Mouse (Mus musculus) heart, postnatal 0 days (tissue): ENCODE data around the gene Gm49380. TPM values are rescaled to one million over a fixed set of nuclear protein-coding genes. Genes with fewer than 3 reads are reported as not detected.

Source experiments
- ATAC-seq: fragments of 200-750 bp; cut with Nextera tagmentation; 2 replicates; pipeline ENCODE4 v1.8.0; 2017; ENCODE audit warnings: low read depth, moderate number of reproducible peaks, moderate library complexity; ENCODE audit not compliant: insufficient read depth
- DNase-seq: peaks from one replicate; pipeline ENCODE4 v3.0.0-alpha.2; 2016; ENCODE audit warnings: low spot score
- H3K27ac ChIP-seq: fragments of 300-500 bp; sonication (generic); 2 replicates; pipeline ENCODE4 v1.5.1; 2014; ENCODE audit warnings: low read depth, mild to moderate bottlenecking
- H3K27me3 ChIP-seq: fragments of 300-500 bp; sonication (generic); 2 replicates; pipeline ENCODE4 v1.6.1; 2014; ENCODE audit warnings: low read length, mixed read lengths; ENCODE audit not compliant: control insufficient read depth, insufficient read depth
- H3K36me3 ChIP-seq: fragments of 300-500 bp; sonication (generic); replicated peaks from 2 replicates; pipeline ENCODE4 v1.6.1; 2014; ENCODE audit warnings: low read length, mixed read lengths; ENCODE audit not compliant: control insufficient read depth, insufficient read depth
- H3K4me1 ChIP-seq: fragments of 300-500 bp; sonication (generic); 2 replicates; pipeline ENCODE4 v1.6.1; 2014; ENCODE audit warnings: antibody characterized with exemption; ENCODE audit not compliant: control insufficient read depth, insufficient read depth
- H3K4me2 ChIP-seq: fragments of 300-500 bp; sonication (generic); 2 replicates; pipeline ENCODE4 v1.6.1; 2014; ENCODE audit warnings: low read depth, mild to moderate bottlenecking, low read length, moderate library complexity
- H3K4me3 ChIP-seq: fragments of 300-500 bp; sonication (generic); 2 replicates; pipeline ENCODE4 v1.5.1; 2014; ENCODE audit warnings: low read depth, low read length
- H3K9ac ChIP-seq: fragments of 300-500 bp; sonication (generic); replicated peaks from 2 replicates; pipeline ENCODE4 v1.6.1; 2014; ENCODE audit warnings: low read depth, low read length, mixed read lengths
- H3K9me3 ChIP-seq: fragments of 300-500 bp; sonication (generic); replicated peaks from 2 replicates; pipeline ENCODE4 v1.6.1; 2016; ENCODE audit warnings: low read length; ENCODE audit not compliant: control insufficient read depth
- CTCF ChIP-seq: IDR thresholded peaks from 2 replicates; pipeline ENCODE4 v1.5.1; 2016; ENCODE audit warnings: antibody characterized with exemption, control low read depth, low read depth
- EP300 ChIP-seq: IDR thresholded peaks from 2 replicates; pipeline ENCODE4 v1.6.1; 2016; ENCODE audit warnings: antibody characterized with exemption, low read depth
- WGBS: fragments of 180-500 bp; shearing (Covaris S2); extraction: QIAGEN DNeasy Blood & Tissue Kit; methylation state at CpG from one replicate; pipeline ENCODE4 v1.1.7; 2014; 5-methylcytosine and 5-hydroxymethylcytosine counted together
- polyA plus RNA-seq: library from polyadenylated mRNA; unstranded; fragments of >200 nt; fragmentation: Nextera tagmentation; extraction: Ambion mirVana; gene quantifications from 2 replicates; pipeline ENCODE4 v1.2.1, GENCODE M21; 2015
- total RNA-seq: library from RNA; depleted of rRNA; stranded (reverse); fragments of >200 nt; gene quantifications from 2 replicates; pipeline ENCODE4 v1.2.3, GENCODE M21; 2014; ENCODE audit warnings: low replicate concordance

Gm49380 gene
- total and polyA plus RNA-seq, 2 experiments from 2014 or later, result not detected

- ATAC-seq, result peak; percentile 36
- WGBS, result under 1% methylated on average over 43 of the region's 55 CpGs
- H3K4me1 ChIP-seq, result peaks cover 39% of the 10 kb centered on the region
Measured at GRCm38 (mm10) chr9:44134101-44134850, 21.0 kb upstream of the Gm49380 start, which contains the start of gene Mcam. Gene Mcam (plus strand): TSS chr9:44134469.

GRCm38 (mm10) chr9:44133287-44133686, 20.0 kb upstream of the Gm49380 start:
- Histone ChIP-seq H3K27me3 (no peaks in the 10 kb centered on the region), H3K9me3 (no peaks in the 10 kb centered on the region), H3K4me2 (peak overlapping the region; percentile 91), H3K4me3 (peak overlapping the region; percentile 76), H3K27ac (peak overlapping the region; percentile 97), H3K9ac (peak overlapping the region; percentile 87), H3K36me3 (peaks cover 17% of the 10 kb centered on the region), H3K4me1 (peaks cover 39% of the 10 kb centered on the region)
- WGBS, result 10% methylated on average over 2 of the region's 2 CpGs
- DNase-seq, result no peak
- TF ChIP-seq EP300 (no peak), CTCF (no peak)
- ATAC-seq, result no peak

More at GRCm38 (mm10) chr9:44134101-44134850, 21.0 kb upstream of the Gm49380 start, which contains the start of gene Mcam:
- H3K4me2 ChIP-seq, result peak within 1 kb of the TSS; percentile 91
- H3K9ac ChIP-seq, result peak within 1 kb of the TSS; percentile 87
- peak within 1 kb of the TSS; percentile 76 for H3K4me3 ChIP-seq
- TF ChIP-seq CTCF (no peak), EP300 (0 out of 2 replicates have a peak, but pooled peaks have one; percentile 16)
- no peaks in the 10 kb centered on the region for H3K27me3 ChIP-seq
- no peaks in the 10 kb centered on the region for H3K9me3 ChIP-seq
- peak within 1 kb of the TSS; percentile 97 for H3K27ac ChIP-seq
- DNase-seq, result peak; percentile 58
- peaks cover 27% of the 10 kb centered on the region for H3K36me3 ChIP-seq

- Histone ChIP-seq H3K4me3 (no peak overlapping the region), H3K27ac (peak overlapping the region; percentile 97), H3K9me3 (no peaks in the 10 kb centered on the region), H3K9ac (no peak overlapping the region), H3K4me2 (no peak overlapping the region), H3K27me3 (no peaks in the 10 kb centered on the region), H3K4me1 (peaks cover 42% of the 10 kb centered on the region), H3K36me3 (peaks cover 8% of the 10 kb centered on the region)
- TF ChIP-seq CTCF (no peak), EP300 (no peak)
- WGBS, result 67% methylated on average over 5 of the region's 5 CpGs
- ATAC-seq, result no peak
- DNase-seq, result no peak
Measured at GRCm38 (mm10) chr9:44132200-44132599, 18.9 kb upstream of the Gm49380 start.

GRCm38 (mm10) chr9:44131276-44131590, 17.9 kb upstream of the Gm49380 start:
- no peak overlapping the region for H3K4me3 ChIP-seq
- H3K27me3 ChIP-seq, result no peaks in the 10 kb centered on the region
- no peaks in the 10 kb centered on the region for H3K36me3 ChIP-seq
- WGBS, result 52% methylated on average over 7 of the region's 7 CpGs
- no peaks in the 10 kb centered on the region for H3K9me3 ChIP-seq
- peak overlapping the region; percentile 86 for H3K4me2 ChIP-seq
- ATAC-seq (no peak), DNase-seq (no peak)
- H3K27ac ChIP-seq, result peak overlapping the region; percentile 97
- TF ChIP-seq CTCF, result no peak
- no peak for TF ChIP-seq EP300
- peaks cover 36% of the 10 kb centered on the region for H3K4me1 ChIP-seq
- no peak overlapping the region for H3K9ac ChIP-seq

GRCm38 (mm10) chr9:44130581-44131275, 17.4 kb upstream of the Gm49380 start:
- Histone ChIP-seq H3K9me3 (no peaks in the 10 kb centered on the region), H3K27ac (peak overlapping the region; percentile 97), H3K9ac (peak overlapping the region; percentile 58), H3K4me1 (peaks cover 31% of the 10 kb centered on the region), H3K36me3 (no peaks in the 10 kb centered on the region), H3K4me2 (peak overlapping the region; percentile 86), H3K27me3 (no peaks in the 10 kb centered on the region), H3K4me3 (peak overlapping the region; percentile 50)
- no peak for TF ChIP-seq EP300
- TF ChIP-seq CTCF, result no peak
- peak; percentile 19 for ATAC-seq
- 28% methylated on average over 19 of the region's 19 CpGs for WGBS
- peak; percentile 44 for DNase-seq
